31 mouse cellular contexts compared by ENCODE assay signal in genomic region chr13:78524446-78524937, GRCm38 (mm10).
DNase-seq lines count a peak whose midpoint lies in the region; ATAC-seq lines count a peak whose summit lies in the region.
"Had no signal": no experiment of that assay in that cellular context is flagged by ENCODE, and none has a peak within 500 bp of the region (broad histone marks: within the 10 kb centered on the region; RNA-seq: fewer than 3 reads in every experiment).

No protein-coding gene starts in this region.

- no peak overlapping the region for H3K9ac ChIP-seq in hindbrain, embryonic 11.5 days (ENCODE audit: low read depth, low read length)
- H3K9ac ChIP-seq in midbrain, embryonic 13.5 days (replicated peaks), result no peak overlapping the region
- H3K9ac ChIP-seq in midbrain, embryonic 15.5 days, result no peak overlapping the region
- H3K9ac ChIP-seq: embryonic facial prominence, embryonic 15.5 days; forebrain, embryonic 12.5 days; forebrain, postnatal 0 days; heart, embryonic 15.5 days; hindbrain, embryonic 15.5 days; kidney, embryonic 15.5 days; limb, embryonic 13.5 days; liver, embryonic 12.5 days; liver, postnatal 0 days; neural tube, embryonic 12.5 days had no signal

- no peaks in the 10 kb centered on the region for H3K36me3 ChIP-seq in hindbrain, embryonic 11.5 days (ENCODE audit: control insufficient read depth, insufficient read depth, low read length)
- H3K36me3 ChIP-seq in hindbrain, embryonic 10.5 days, result no peaks in the 10 kb centered on the region
- H3K36me3 ChIP-seq in midbrain, embryonic 13.5 days, result no peaks in the 10 kb centered on the region
- H3K36me3 ChIP-seq in midbrain, embryonic 15.5 days (replicated peaks), result no peaks in the 10 kb centered on the region
- H3K36me3 ChIP-seq: embryonic facial prominence, embryonic 15.5 days; forebrain, embryonic 12.5 days; heart, embryonic 10.5 days; heart, embryonic 15.5 days; hindbrain, embryonic 15.5 days; kidney, embryonic 15.5 days; limb, embryonic 13.5 days; liver, embryonic 12.5 days; neural tube, embryonic 12.5 days had no signal

- no peaks in the 10 kb centered on the region for H3K9me3 ChIP-seq in hindbrain, embryonic 11.5 days (ENCODE audit: control insufficient read depth, low read length)
- H3K9me3 ChIP-seq in hindbrain, embryonic 10.5 days, result no peaks in the 10 kb centered on the region
- H3K9me3 ChIP-seq in midbrain, embryonic 13.5 days, result no peaks in the 10 kb centered on the region
- H3K9me3 ChIP-seq in midbrain, embryonic 15.5 days, result no peaks in the 10 kb centered on the region
- H3K9me3 ChIP-seq: embryonic facial prominence, embryonic 15.5 days; forebrain, embryonic 12.5 days; heart, embryonic 10.5 days; heart, embryonic 15.5 days; hindbrain, embryonic 15.5 days; kidney, embryonic 15.5 days; limb, embryonic 13.5 days; liver, embryonic 12.5 days; megakaryocyte, embryonic 14.5 days; neural tube, embryonic 12.5 days had no signal

- peak; percentile 5 for DNase-seq in hindbrain, embryonic 11.5 days (ENCODE audit: low spot score)
- no peak for DNase-seq in hindbrain, embryonic 10.5 days (ENCODE audit: low spot score)
- DNase-seq in forelimb bud, embryonic 11.5 days (ENCODE audit: low read depth, low spot score), result peak; percentile 14
- DNase-seq in adrenal gland, postnatal 10 days, result no peak
- no peak for DNase-seq in kidney, adult 9 months
- DNase-seq: adrenal gland, postnatal 36 days; cerebellum, adult 2 months; cerebellum, postnatal 14 days; forebrain, postnatal 0 days; gastrocnemius, postnatal 25 days; heart, adult 11 months; kidney, adult 11 months; kidney, postnatal 25 days; liver, postnatal 0 days; lung, postnatal 4 days; right cerebral cortex, postnatal 14 days; thymus, postnatal 4 days had no signal

- H3K27ac ChIP-seq in hindbrain, embryonic 11.5 days (ENCODE audit: low read depth, low read length), result no peak overlapping the region
- no peak overlapping the region for H3K27ac ChIP-seq in hindbrain, embryonic 10.5 days
- H3K27ac ChIP-seq in midbrain, embryonic 13.5 days, result no peak overlapping the region
- no peak overlapping the region for H3K27ac ChIP-seq in midbrain, embryonic 15.5 days
- H3K27ac ChIP-seq: embryonic facial prominence, embryonic 15.5 days; forebrain, embryonic 12.5 days; heart, embryonic 10.5 days; heart, embryonic 15.5 days; hindbrain, embryonic 15.5 days; kidney, embryonic 15.5 days; left cerebral cortex, adult 2 months; limb, embryonic 13.5 days; liver, embryonic 12.5 days; neural tube, embryonic 12.5 days had no signal

- H3K27me3 ChIP-seq in hindbrain, embryonic 11.5 days (ENCODE audit: control insufficient read depth, insufficient read depth, low read length), result no peaks in the 10 kb centered on the region
- H3K27me3 ChIP-seq in hindbrain, embryonic 10.5 days (ENCODE audit: insufficient read depth, poor library complexity, severe bottlenecking), result no peaks in the 10 kb centered on the region
- no peaks in the 10 kb centered on the region for H3K27me3 ChIP-seq in midbrain, embryonic 13.5 days
- no peaks in the 10 kb centered on the region for H3K27me3 ChIP-seq in midbrain, embryonic 15.5 days (replicated peaks)
- H3K27me3 ChIP-seq: embryonic facial prominence, embryonic 15.5 days; forebrain, embryonic 12.5 days; heart, embryonic 15.5 days; hindbrain, embryonic 15.5 days; kidney, embryonic 15.5 days; limb, embryonic 13.5 days; liver, embryonic 12.5 days; megakaryocyte, embryonic 14.5 days; neural tube, embryonic 12.5 days had no signal

- H3K4me2 ChIP-seq in hindbrain, embryonic 11.5 days (replicated peaks; ENCODE audit: low read depth, low read length), result no peak overlapping the region
- H3K4me2 ChIP-seq in midbrain, embryonic 13.5 days (replicated peaks), result no peak overlapping the region
- no peak overlapping the region for H3K4me2 ChIP-seq in midbrain, embryonic 15.5 days
- H3K4me2 ChIP-seq: embryonic facial prominence, embryonic 15.5 days; forebrain, embryonic 12.5 days; heart, embryonic 15.5 days; hindbrain, embryonic 15.5 days; kidney, embryonic 15.5 days; limb, embryonic 13.5 days; liver, embryonic 12.5 days; neural tube, embryonic 12.5 days had no signal

- ATAC-seq in hindbrain, embryonic 11.5 days (ENCODE audit: low FRiP score), result no peak
- peak; percentile 34; the same call in 1 of the 2 replicates for ATAC-seq in midbrain, embryonic 13.5 days
- ATAC-seq in midbrain, embryonic 15.5 days (replicated peaks), result no peak
- ATAC-seq: forebrain, postnatal 0 days; inflammation-experienced regulatory T-cells, adult 6 months; liver, embryonic 12.5 days; liver, postnatal 0 days had no signal

- no peaks in the 10 kb centered on the region for H3K4me1 ChIP-seq in hindbrain, embryonic 11.5 days (replicated peaks; ENCODE audit: control insufficient read depth, insufficient read depth, low read length)
- H3K4me1 ChIP-seq in hindbrain, embryonic 10.5 days (replicated peaks), result no peaks in the 10 kb centered on the region
- H3K4me1 ChIP-seq in midbrain, embryonic 13.5 days (replicated peaks), result no peaks in the 10 kb centered on the region
- H3K4me1 ChIP-seq in midbrain, embryonic 15.5 days, result no peaks in the 10 kb centered on the region
- H3K4me1 ChIP-seq: embryonic facial prominence, embryonic 15.5 days; forebrain, embryonic 12.5 days; heart, embryonic 10.5 days; heart, embryonic 15.5 days; hindbrain, embryonic 15.5 days; kidney, embryonic 15.5 days; limb, embryonic 13.5 days; liver, embryonic 12.5 days; megakaryocyte, embryonic 14.5 days; neural tube, embryonic 12.5 days had no signal

- no peak overlapping the region for H3K4me3 ChIP-seq in hindbrain, embryonic 11.5 days (ENCODE audit: low read depth, low read length)
- H3K4me3 ChIP-seq in hindbrain, embryonic 10.5 days, result no peak overlapping the region
- H3K4me3 ChIP-seq in midbrain, embryonic 13.5 days (replicated peaks), result no peak overlapping the region
- H3K4me3 ChIP-seq in midbrain, embryonic 15.5 days, result no peak overlapping the region
- H3K4me3 ChIP-seq: embryonic facial prominence, embryonic 15.5 days; forebrain, embryonic 12.5 days; heart, embryonic 10.5 days; heart, embryonic 15.5 days; hindbrain, embryonic 15.5 days; kidney, embryonic 15.5 days; left cerebral cortex, adult 2 months; limb, embryonic 13.5 days; liver, embryonic 12.5 days; megakaryocyte, embryonic 14.5 days; neural tube, embryonic 12.5 days had no signal

- WGBS in hindbrain, embryonic 11.5 days, result 49% methylated on average over 2 of the region's 2 CpGs
- 56% methylated on average over 2 of the region's 2 CpGs for WGBS in hindbrain, embryonic 10.5 days
- WGBS in midbrain, embryonic 13.5 days, result 36% methylated on average over 2 of the region's 2 CpGs
- 33% methylated on average over 2 of the region's 2 CpGs for WGBS in midbrain, embryonic 15.5 days

Comparison
In these comparisons a context has a peak if more than half of its experiments do, and no peak if none do; other contexts are left out.
1. DNase-seq: peak in hindbrain, embryonic 11.5 days (single experiment) and forelimb bud, embryonic 11.5 days (single experiment); none in hindbrain, embryonic 10.5 days (single experiment), adrenal gland, postnatal 10 days (single experiment) and kidney, adult 9 months (single experiment).